Mouse (Mus musculus) brain, adult 2 months (tissue): ENCODE measurements around the gene Zfp473.
"Not testable (repeated sequence)": the region's sequence is repeated elsewhere in the genome, so short reads cannot be mapped to it uniquely, and the experiment has no call there.

Experiments
- DNase-seq: peaks from one replicate; pipeline ENCODE4 v3.0.0; 2011; ENCODE audit warnings: low read depth, low spot score

The Zfp473 gene

DNA sequence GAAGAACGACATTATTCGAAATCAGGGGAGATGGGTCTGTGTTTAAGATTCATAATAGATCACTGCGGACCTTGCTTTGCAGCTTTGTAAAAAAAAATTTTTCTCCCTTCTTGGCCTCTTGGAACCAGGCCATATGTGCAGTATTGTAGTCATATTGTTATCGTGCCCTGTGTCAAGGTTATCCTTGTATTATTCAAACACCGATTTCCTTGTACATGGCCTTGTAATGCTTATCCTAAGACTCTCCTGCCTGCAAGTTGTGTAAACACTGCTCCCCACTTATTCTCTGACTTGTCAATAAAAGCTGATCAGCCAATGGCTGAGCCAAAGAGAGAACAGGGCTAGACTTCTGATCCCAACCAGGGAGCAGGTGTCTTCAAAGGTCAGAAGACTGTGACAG lies 28.8 kb downstream of the Zfp473 start:
- no peak for DNase-seq

DNA sequence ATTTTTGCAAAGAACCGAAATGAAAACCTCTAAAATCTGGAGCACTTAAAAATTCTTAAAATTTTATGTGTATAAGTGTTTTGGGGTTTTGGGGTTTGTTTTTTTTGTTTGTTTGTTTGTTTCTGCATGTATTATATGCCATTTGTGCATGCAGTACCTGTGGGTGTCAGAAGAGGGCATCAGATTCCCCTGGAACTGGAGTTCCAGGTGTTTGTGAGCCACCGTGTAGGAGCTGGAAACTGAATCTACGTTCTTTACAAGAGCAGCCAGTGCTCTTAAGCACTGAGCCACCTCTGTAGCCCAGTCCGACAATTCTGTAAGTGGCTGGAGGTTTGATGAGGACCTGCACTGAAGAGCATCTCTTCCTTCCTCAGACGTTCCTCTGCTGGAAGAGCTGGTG lies 41.0 kb downstream of the Zfp473 start:
- no peak for DNase-seq

- DNase-seq, result no peak
Measured at GRCm38 (mm10) chr7:44708574-44708973, 42.3 kb downstream of the Zfp473 start, which contains the start of gene Izumo2. Izumo2 (plus strand) TSS chr7:44708742.

GRCm38 (mm10) chr7:44708093-44708492 lies 42.8 kb downstream of the Zfp473 start:
- not testable (repeated sequence) for DNase-seq

GRCm38 (mm10) chr7:44707169-44707675 lies 43.6 kb downstream of the Zfp473 start:
- DNase-seq, result no peak

DNA sequence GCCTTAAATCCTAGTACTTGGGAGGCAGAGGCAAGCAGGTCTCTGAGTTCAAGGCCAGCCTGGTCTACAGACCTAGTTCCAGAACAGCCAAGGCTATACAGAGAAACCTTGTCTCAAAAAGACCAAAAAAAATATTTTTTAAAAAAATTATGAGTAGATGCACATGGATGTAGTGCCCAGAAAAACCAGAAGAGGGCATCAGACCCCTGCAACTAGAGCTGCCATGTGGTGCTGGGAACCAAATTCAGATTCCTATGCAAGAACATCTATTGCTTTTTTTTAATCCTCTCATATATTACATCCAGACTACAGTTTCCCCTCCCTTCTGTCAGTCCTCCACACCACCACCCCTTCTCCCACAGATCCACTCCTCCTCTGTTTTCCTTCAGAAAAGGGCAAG lies 44.5 kb downstream of the Zfp473 start:
- no peak for DNase-seq

GRCm38 (mm10) chr7:44705086-44705485 lies 45.8 kb downstream of the Zfp473 start:
- no peak for DNase-seq

- peak; percentile 20 for DNase-seq
Measured at GRCm38 (mm10) chr7:44704363-44704762, 46.5 kb downstream of the Zfp473 start.

GRCm38 (mm10) chr7:44702985-44703384 lies 47.9 kb downstream of the Zfp473 start:
- no peak for DNase-seq

GRCm38 (mm10) chr7:44701921-44702320 lies 48.9 kb downstream of the Zfp473 start:
- DNase-seq, result peak; percentile 80

- DNase-seq, result no peak
Measured at GRCm38 (mm10) chr7:44697980-44698379, 52.9 kb downstream of the Zfp473 start.

DNA sequence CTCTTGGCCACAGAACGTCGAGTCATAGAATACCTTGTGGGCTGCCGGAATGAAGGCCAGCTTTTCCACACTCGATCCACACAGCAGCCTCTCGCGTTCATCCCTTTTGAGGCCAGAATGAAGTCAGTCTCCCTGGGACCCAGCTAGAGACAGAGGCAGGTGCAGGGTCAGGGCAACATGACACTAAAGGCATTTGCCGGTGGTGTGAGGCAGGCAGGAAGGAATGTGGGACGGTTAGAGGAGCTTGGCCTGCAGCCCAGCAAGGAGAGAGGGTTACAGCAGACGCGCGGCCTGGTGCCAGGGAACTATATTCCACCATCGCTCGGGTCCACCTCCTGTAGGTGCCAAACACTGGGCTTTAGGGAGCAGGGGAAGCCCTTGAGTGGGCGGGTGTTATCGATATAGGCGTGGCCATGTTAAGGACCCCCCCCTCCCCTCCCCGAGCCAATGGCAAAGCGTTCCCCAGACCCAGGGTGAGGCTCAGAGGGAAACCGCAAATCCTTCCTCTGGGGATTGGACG lies 53.6 kb downstream of the Zfp473 start:
- DNase-seq, result peak; percentile 58

DNA sequence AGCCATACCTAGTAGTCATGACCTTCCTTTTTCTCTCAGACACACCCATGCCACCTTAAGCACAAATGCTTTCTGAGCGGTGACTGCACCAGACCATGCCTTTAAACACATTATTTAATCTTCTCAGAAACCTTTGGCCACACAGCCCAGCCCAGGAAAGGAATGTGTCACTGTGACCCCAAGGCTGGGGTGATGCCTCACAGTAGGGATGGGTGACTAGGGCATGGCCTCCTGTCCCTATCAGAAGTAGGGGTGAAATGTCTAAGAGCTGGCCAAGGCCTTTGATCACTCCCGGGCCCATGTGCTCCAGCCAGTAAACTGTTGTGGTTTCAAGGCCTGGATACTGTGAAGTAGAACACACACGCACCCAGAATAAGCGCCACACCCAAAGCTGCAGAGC lies 55.6 kb downstream of the Zfp473 start:
- DNase-seq, result no peak

- DNase-seq, result no peak
Measured at GRCm38 (mm10) chr7:44693427-44694175, 57.2 kb downstream of the Zfp473 start.

GRCm38 (mm10) chr7:44689331-44689730 lies 61.5 kb downstream of the Zfp473 start:
- peak; percentile 51 for DNase-seq

GRCm38 (mm10) chr7:44688890-44689289 lies 62.0 kb downstream of the Zfp473 start:
- no peak for DNase-seq

DNA sequence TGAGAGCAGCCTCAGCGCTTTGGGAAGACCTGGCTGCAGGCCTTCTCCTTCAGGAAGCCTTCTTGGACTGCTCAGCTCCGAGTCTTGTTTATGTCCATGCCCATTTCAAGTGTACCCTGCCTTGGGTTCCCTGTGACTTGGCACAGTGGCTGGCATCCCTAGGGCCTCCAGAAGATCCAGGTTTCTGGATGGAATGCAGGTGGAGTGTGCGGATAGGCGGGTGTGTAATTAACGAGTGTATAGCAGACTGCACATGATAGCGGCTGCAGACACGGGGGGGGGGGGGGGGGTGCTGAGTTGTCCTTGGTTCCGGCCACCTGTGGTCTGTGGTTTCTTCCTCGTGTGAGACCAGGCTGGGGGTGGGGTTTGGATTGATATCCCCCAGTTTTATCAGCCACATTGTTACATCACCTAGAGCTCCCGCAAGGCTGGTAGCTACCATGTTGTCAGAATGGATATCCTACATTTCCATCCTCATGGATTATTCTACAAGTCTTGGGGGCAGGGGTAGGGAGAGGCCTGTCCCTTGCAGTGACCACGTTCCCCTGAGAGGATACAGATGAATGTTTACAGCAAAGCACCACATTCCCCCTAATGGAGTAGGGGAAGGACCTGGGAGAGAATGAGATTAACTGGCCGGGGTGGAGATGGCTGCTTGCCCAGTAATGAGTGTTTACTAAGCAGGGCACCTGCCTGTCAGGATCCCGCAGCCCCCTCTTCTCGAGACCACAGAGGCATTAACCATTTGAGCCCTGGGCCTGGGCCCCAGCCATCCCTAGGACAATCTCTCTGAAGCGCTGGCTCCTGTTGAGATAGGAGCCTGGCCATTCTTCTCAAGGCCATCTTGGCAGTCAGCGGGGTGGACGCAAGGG lies 65.1 kb downstream of the Zfp473 start:
- no peak for DNase-seq

DNA sequence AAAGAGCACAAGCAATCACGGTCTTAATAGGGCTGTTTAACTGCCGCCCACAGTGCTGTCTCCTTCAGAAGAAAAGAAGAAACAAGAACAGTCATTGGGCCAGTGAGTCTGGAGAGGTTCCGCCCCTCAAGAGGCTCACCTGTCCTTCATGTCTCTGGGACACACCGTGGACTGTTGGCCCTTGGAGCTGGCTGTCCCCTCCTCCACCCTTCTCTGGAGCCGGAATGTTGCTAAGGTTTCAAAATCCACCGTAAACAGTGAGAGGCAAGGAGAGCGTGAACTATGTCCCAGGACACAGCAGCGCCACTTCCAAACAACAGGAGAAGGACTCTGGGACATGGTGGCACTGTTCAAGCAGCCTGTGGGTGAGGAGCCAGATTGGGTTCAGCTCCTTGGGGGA lies 67.2 kb downstream of the Zfp473 start:
- no peak for DNase-seq
